Mouse (Mus musculus): Measurements from ENCODE around the gene I830077J02Rik. TPM values are rescaled to one million over a fixed set of nuclear protein-coding genes. Genes with fewer than 3 reads are reported as not detected.

I830077J02Rik gene
- polyA plus RNA-seq, 1 experiment from 2014 or later: 0.30 TPM

GRCm38 (mm10) chr3:105883111-105883510 is 49.4 kb downstream of the I830077J02Rik start:
- WGBS: 92% methylated on average over 2 of the region's 2 CpGs
- Histone ChIP-seq H3K4me1 (no peaks in the 10 kb centered on the region), H3K4me3 (no peak overlapping the region), H3K27me3 (ENCODE audit: poor library complexity, severe bottlenecking) (no peaks in the 10 kb centered on the region), H3K27ac (no peak overlapping the region), H3K9me3 (no peaks in the 10 kb centered on the region), H3K36me3 (replicated peaks) (no peaks in the 10 kb centered on the region)
- DNase-seq (ENCODE audit: extremely low spot score, low spot score): no peak

GRCm38 (mm10) chr3:105882105-105882504 is 50.4 kb downstream of the I830077J02Rik start:
- Histone ChIP-seq H3K4me1 (no peaks in the 10 kb centered on the region), H3K4me3 (no peak overlapping the region), H3K27me3 (ENCODE audit: poor library complexity, severe bottlenecking) (no peaks in the 10 kb centered on the region), H3K36me3 (replicated peaks) (no peaks in the 10 kb centered on the region), H3K9me3 (no peaks in the 10 kb centered on the region), H3K27ac (no peak overlapping the region)
- no peak for DNase-seq (ENCODE audit: extremely low spot score, low spot score)
- WGBS: 94% methylated on average over 7 of the region's 7 CpGs

- Histone ChIP-seq H3K4me1 (no peaks in the 10 kb centered on the region), H3K27ac (no peak overlapping the region), H3K27me3 (ENCODE audit: poor library complexity, severe bottlenecking) (no peaks in the 10 kb centered on the region), H3K4me3 (no peak overlapping the region), H3K36me3 (replicated peaks) (no peaks in the 10 kb centered on the region), H3K9me3 (no peaks in the 10 kb centered on the region)
- 60% methylated on average over 3 of the region's 3 CpGs for WGBS
- no peak for DNase-seq (ENCODE audit: extremely low spot score, low spot score)
Measured at GRCm38 (mm10) chr3:105880419-105880818, 52.0 kb downstream of the I830077J02Rik start.

DNA sequence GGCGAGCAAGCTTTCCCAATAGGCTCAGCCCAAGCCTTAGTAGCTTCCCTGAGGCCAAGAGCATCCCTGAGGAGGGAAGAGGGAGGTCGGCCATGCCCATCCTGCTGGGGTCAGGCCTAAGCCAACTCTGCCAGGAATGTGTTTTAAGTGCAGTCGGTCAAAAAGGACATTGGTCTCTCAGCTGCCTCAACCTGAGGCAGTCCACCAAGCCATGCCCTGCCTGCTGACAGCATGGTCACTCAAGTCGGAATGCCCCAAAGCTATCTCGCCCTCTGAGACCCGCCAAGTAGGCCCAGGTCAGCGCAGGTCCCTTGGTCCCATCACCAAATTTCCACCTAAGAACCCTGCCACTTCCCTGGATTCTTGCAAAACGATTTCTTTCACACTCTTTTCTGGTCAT is 53.7 kb downstream of the I830077J02Rik start:
- Histone ChIP-seq H3K36me3 (replicated peaks) (no peaks in the 10 kb centered on the region), H3K27ac (no peak overlapping the region), H3K4me3 (no peak overlapping the region), H3K27me3 (ENCODE audit: poor library complexity, severe bottlenecking) (no peaks in the 10 kb centered on the region), H3K9me3 (no peaks in the 10 kb centered on the region), H3K4me1 (no peaks in the 10 kb centered on the region)
- no peak for DNase-seq (ENCODE audit: extremely low spot score, low spot score)
- 89% methylated on average over 8 of the region's 8 CpGs for WGBS

DNA sequence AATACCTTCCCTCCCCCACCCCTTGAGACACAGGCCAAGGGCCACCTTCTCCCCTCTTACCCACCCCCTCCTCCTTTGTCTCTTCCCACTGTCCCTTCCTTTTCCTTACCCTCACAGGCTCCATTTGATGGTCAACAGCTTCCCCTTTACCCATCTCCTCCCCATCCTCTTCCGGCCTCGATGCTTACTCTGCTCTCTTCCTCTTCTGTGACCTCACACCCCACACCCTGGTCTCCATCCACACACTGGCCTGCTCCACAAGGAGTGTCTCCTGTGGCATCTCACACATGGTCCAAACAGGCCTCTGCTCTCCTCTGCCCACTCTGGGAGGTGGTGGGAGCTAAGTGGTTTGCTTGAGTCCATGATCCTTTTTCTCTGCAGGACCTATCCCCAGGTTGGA is 54.5 kb downstream of the I830077J02Rik start:
- no peaks in the 10 kb centered on the region for H3K36me3 ChIP-seq (replicated peaks)
- DNase-seq (ENCODE audit: extremely low spot score, low spot score): no peak
- no peak overlapping the region for H3K27ac ChIP-seq
- no peaks in the 10 kb centered on the region for H3K27me3 ChIP-seq (ENCODE audit: poor library complexity, severe bottlenecking)
- H3K9me3 ChIP-seq: no peaks in the 10 kb centered on the region
- no peaks in the 10 kb centered on the region for H3K4me1 ChIP-seq
- 75% methylated on average over 2 of the region's 2 CpGs for WGBS
- H3K4me3 ChIP-seq: no peak overlapping the region

DNA sequence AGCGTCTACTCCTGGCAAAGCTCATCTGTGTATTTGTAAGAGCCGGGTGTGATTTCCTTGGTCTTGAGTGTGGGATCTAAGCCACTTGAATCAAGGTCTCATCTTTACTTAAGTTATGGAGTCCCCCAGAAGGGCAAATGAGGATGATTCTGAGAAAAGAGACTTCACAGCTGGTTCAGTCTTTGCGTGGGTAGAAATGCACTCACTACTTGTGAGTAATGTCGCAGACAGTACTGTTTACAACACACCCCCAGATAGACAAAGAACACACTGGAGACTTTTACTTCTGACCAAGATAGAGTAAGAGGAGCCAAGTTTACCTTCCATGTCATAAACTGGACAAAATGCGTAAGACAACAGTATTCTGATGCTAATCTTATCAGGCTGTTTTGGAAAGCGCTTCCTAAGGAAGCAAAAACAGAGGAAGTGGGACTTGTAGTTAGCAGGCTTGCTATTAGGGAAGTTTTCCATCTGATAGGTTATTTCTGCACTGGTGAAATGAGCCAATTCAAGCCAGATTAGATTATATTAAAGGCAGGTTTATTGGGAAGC is 55.1 kb downstream of the I830077J02Rik start:
- 97% methylated on average over 6 of the region's 6 CpGs for WGBS
- H3K27ac ChIP-seq: no peak overlapping the region
- peaks cover 3% of the 10 kb centered on the region for H3K4me1 ChIP-seq
- H3K27me3 ChIP-seq (ENCODE audit: poor library complexity, severe bottlenecking): no peaks in the 10 kb centered on the region
- no peaks in the 10 kb centered on the region for H3K9me3 ChIP-seq
- no peak for DNase-seq (ENCODE audit: extremely low spot score, low spot score)
- no peak overlapping the region for H3K4me3 ChIP-seq
- no peaks in the 10 kb centered on the region for H3K36me3 ChIP-seq (replicated peaks)

- DNase-seq (ENCODE audit: extremely low spot score, low spot score): no peak
Measured at GRCm38 (mm10) chr3:105876022-105876421, 56.4 kb downstream of the I830077J02Rik start.

More at GRCm38 (mm10) chr3:105876022-105876421, 56.4 kb downstream of the I830077J02Rik start:
- 82% methylated on average over 5 of the region's 5 CpGs for WGBS
- Histone ChIP-seq H3K4me3 (no peak overlapping the region), H3K9me3 (no peaks in the 10 kb centered on the region), H3K27ac (no peak overlapping the region), H3K27me3 (ENCODE audit: poor library complexity, severe bottlenecking) (no peaks in the 10 kb centered on the region), H3K36me3 (replicated peaks) (no peaks in the 10 kb centered on the region), H3K4me1 (peaks cover 6% of the 10 kb centered on the region)

Other genes starting within 250 kb of the I830077J02Rik start
- 51.3 and 54.1 TPM in 2 replicates for gene Ddx20, start 245.1 kb downstream of the I830077J02Rik start, polyA plus RNA-seq (2016; fragmentation: Nextera tagmentation; extraction: Ambion mirVana)
- gene Inka2, start 228.1 kb downstream of the I830077J02Rik start, polyA plus RNA-seq (2016; fragmentation: Nextera tagmentation; extraction: Ambion mirVana): 1.5 and 2.0 TPM in 2 replicates
- 75.5 and 78.0 TPM in 2 replicates for gene Rap1a, start 131.3 kb downstream of the I830077J02Rik start, polyA plus RNA-seq (2016; fragmentation: Nextera tagmentation; extraction: Ambion mirVana)
- 0.16 and 0.41 TPM in 2 replicates for gene Adora3, start 61.8 kb downstream of the I830077J02Rik start, polyA plus RNA-seq (2016; fragmentation: Nextera tagmentation; extraction: Ambion mirVana)
- not detected in 2 replicates for gene Tmigd3, start 61.8 kb downstream of the I830077J02Rik start, polyA plus RNA-seq (2016; fragmentation: Nextera tagmentation; extraction: Ambion mirVana)
- 202 and 207 TPM in 2 replicates for gene Wdr77, start 26.7 kb upstream of the I830077J02Rik start, polyA plus RNA-seq (2016; fragmentation: Nextera tagmentation; extraction: Ambion mirVana)
- 475 and 481 TPM in 2 replicates for gene Atp5f1, start 27.4 kb upstream of the I830077J02Rik start, polyA plus RNA-seq (2016; fragmentation: Nextera tagmentation; extraction: Ambion mirVana)
- 2.4 TPM in 2 replicates for gene Ovgp1, start 41.0 kb upstream of the I830077J02Rik start, polyA plus RNA-seq (2016; fragmentation: Nextera tagmentation; extraction: Ambion mirVana)
- 1.8 and 1.9 TPM in 2 replicates for gene Pifo, start 82.0 kb upstream of the I830077J02Rik start, polyA plus RNA-seq (2016; fragmentation: Nextera tagmentation; extraction: Ambion mirVana)
- not detected in 2 replicates for gene Chil5, start 100.2 kb upstream of the I830077J02Rik start, polyA plus RNA-seq (2016; fragmentation: Nextera tagmentation; extraction: Ambion mirVana)
- 0.77 and 0.90 TPM in 2 replicates for gene Chia1, start 180.6 kb upstream of the I830077J02Rik start, polyA plus RNA-seq (2016; fragmentation: Nextera tagmentation; extraction: Ambion mirVana)
- gene Chil3, start 234.9 kb upstream of the I830077J02Rik start, polyA plus RNA-seq (2016; fragmentation: Nextera tagmentation; extraction: Ambion mirVana): not detected in 2 replicates